Mouse (Mus musculus) left cerebral cortex, postnatal 25 days (tissue): Measurements from ENCODE around the gene Lce3f. TPM values are rescaled to one million over a fixed set of nuclear protein-coding genes. Genes with fewer than 3 reads are reported as not detected.

ENCODE experiments used
- DNase-seq, 2 experiments: peaks; one replicate each; pipeline ENCODE4 v3.0.0; 2022; ENCODE audit warnings: low spot score in 2 of 2, mixed read lengths in 1 of 2
- intact Hi-C: fragments of 180-260 bp; cut with DNase I; formaldehyde crosslinking; loops from one replicate; pipeline ENCODE4 v1.15.1; 2025
- total RNA-seq, 2 experiments: library from RNA; stranded (reverse); gene quantifications; 2 replicates each; pipeline ENCODE4 v1.2.3; 2021

The Lce3f gene
- not detected for total RNA-seq

DNA sequence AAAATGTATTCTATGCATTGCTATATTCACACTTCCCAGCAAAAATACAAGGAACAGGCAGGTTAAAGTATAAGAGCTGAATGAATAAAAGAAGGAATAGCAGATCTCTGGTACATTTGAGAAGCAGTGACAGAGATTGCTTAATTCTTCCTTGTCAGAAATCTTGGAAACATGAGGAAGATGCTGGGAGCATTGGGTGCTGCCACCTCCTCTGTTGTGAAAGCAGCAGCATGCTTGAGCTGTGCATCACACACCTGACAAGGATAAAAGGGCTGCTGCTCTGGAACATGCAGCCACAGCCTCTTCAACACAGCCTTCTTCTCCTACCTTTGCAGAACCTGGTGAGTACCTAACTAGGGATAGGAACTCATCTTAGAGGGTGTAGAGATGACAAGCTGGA is at the start of gene Lce3f:
Gene Lce3f (plus strand): TSS at position 301 of the 400 bp plus-strand sequence.
- DNase-seq: no peak
- intact Hi-C loops: no loop called here

DNA sequence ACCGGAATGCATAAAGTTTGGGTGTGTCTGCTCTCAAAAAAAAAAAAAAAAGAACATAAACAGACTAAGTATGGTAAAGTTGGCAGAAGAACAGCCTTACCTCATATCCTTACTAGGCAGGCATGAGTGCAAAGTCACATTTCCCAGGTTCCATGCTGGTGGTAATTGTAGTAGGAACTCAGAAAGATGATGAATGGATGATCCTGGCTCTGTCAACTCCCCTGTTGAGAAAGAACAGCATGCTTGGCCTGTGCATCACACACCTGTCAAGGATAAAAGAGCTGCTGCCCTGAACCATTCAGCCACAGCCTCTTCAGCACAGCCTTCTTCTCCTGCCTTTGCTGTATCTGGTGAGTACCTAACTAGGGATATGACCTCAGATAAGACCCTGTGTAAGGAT is 47.8 kb upstream of the Lce3f start, which contains the start of gene Lce3c:
Gene Lce3c (plus strand): TSS at position 301 of the 400 bp plus-strand sequence.
- intact Hi-C loops: no loop called here
- no peak for DNase-seq

DNA sequence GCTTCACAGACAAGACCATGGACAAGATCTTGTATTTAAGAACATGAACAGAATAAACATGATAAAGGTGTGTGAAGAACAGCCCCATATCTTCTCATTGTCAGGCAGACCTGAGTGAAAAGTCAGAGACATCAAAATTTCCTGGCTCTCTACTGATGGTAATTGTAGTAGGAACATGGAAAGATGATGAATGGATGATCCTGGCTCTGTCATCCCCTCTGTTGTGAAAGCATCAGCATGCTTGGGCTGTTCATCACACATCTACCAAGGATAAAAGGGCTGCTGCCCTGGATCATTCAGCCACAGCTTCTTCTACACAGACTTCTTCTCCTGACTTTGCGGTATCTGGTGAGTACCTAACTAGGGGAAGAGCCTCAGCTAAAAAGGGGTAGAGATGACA is 34.9 kb upstream of the Lce3f start, which contains the start of gene Lce3d:
Gene Lce3d (plus strand): TSS at position 301 of the 400 bp plus-strand sequence.
- DNase-seq: no peak
- intact Hi-C loops: no loop called here

DNA sequence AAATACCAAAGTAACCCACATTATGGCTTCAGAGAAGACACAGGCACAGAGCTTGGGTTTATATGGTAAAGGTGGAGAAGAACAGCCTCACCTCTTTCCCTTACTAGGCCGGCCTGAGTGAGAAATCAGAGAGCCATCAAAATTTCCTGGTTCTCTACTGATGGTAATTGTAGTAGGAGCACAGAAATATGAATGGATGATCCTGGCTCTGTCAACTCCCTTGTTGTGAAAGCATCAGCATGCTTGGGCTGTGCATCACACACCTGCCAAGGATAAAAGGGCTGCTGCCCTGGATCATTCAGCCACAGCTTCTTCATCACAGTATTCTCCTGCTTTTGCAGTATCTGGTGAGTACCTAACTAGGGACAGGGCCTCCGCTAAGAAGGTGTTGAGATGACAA is 25.3 kb upstream of the Lce3f start, which contains the start of gene Lce3e:
Gene Lce3e (plus strand): TSS at position 301 of the 400 bp plus-strand sequence.
- no peak for DNase-seq
- intact Hi-C loops: no loop called here

DNA sequence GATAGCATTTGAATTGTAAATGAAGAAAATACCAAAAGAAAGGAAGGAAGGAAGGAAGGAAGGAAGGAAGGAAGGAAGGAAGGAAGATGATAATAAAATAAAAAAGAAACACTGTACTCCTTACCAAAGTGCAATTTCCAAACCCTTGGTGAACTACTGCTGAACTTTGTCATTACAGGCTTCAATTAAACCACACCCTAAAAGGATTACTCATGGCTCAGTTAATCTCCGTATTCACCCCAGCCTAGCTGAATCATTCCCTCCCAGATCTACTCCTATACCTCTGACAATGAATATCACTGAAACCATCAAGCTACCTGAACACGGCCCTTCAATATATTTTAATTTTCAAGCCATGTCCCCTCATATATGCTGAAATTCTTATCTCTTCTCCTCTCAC is 13.5 kb upstream of the Lce3f start:
- DNase-seq: no peak
- intact Hi-C loops: no loop called here

DNA sequence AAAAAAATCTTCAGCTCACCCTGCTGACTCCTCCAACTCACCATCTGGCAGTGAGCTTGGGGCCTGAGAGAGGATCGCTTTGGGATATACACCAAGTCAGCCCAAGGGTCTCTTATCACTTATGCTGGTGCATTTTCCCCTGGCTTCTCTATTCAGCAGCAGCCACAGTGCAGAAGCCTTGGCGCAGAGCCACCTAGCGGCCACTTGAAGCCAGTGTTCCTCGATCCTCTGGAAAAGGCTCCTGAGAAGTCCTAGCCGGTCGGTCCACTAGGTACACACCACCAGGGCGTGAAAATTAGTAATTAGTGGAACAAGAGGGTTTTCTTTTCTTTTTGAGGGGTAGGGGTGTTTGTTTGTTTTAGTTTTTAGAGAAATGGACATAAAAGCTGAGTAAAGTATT is 6.7 kb downstream of the Lce3f start:
- intact Hi-C loops: no loop called here

DNA sequence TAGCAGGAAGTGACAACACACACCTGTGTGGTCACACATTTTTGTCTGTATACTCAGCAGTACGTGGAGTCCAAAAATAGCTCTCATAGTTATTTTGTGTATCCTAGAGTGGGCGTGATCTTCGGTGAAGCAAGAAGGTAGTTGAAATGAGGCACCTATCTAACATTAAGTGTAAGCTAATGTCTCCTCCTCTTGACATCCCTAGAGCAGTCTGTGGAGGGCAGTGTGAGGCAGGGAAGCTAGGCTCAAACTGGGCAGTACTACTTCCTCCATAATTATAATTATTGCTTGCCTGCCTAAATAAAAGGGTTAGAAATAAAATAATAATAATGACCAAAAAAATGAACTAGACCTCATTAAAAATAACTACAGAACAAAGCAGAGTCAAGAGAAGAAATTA is 8.6 kb downstream of the Lce3f start:
- intact Hi-C loops: no loop called here
- no peak for DNase-seq

More for the DNA sequence above, 6.7 kb downstream of the Lce3f start:
- peak; percentile 72 to 84 for DNase-seq

DNA sequence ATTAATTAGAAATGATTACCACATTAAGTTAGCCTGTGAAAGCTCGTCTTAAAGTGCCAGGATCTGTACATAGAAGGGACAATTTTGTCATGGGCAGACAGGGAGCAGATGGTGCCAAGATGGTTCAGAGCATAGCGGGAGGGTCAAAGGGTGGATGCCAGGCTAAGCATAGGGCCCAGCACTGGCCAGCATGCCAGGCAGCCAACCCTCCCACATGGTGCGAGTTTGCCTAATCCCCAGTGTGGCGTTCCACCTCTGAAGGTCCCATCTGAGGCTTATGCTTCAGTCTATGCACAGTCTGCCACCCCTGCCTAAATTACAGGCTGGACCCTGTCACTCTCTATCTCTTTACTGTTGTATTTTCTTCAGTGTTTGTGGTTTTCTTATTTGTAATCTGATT is 10.8 kb downstream of the Lce3f start:
- no peak for DNase-seq
- intact Hi-C loops: no loop called here

DNA sequence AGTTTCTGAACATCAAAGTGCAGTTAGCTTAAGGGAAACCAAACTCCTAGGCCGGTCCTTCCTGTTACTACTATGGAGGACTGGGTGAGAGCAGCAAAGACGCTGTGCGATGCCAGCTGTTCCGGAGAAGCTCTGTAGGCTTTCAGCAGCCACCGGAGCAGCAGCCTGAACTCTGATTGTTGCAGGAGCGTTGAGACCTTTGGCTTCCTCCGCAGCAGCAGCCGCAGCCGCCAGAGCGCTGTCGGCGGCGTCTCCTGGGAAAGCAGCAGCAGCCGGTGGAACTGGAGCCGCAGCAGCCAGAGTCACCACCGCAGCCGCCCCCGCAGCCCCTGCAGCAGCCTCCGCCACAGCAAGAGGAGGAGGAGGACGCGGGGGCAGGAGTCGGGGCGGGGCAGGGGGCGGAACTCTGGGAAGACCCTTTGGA is 22.4 kb downstream of the Lce3f start:
- intact Hi-C loops: no loop called here
- peak; percentile 54 to 62 for DNase-seq

DNA sequence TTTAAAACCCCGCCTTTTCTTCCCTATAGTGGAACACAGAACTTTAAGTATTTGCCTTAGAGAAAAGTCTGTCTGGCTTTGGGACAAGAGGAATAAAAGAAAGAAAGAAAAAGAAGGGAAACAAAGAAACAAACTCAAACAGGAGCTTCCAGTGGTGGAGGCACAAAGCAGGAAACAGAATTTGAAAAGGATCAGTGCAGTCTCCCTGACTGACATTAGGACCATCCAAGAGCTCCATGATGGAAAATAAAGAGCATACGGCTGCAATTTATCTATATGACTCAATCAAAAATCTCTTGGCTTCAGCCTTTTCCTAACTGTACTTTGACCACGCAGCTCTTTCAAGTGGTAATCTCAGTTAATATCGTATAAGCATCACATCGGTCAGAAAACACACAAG is 22.8 kb downstream of the Lce3f start:
- intact Hi-C loops: no loop called here
- no peak for DNase-seq

DNA sequence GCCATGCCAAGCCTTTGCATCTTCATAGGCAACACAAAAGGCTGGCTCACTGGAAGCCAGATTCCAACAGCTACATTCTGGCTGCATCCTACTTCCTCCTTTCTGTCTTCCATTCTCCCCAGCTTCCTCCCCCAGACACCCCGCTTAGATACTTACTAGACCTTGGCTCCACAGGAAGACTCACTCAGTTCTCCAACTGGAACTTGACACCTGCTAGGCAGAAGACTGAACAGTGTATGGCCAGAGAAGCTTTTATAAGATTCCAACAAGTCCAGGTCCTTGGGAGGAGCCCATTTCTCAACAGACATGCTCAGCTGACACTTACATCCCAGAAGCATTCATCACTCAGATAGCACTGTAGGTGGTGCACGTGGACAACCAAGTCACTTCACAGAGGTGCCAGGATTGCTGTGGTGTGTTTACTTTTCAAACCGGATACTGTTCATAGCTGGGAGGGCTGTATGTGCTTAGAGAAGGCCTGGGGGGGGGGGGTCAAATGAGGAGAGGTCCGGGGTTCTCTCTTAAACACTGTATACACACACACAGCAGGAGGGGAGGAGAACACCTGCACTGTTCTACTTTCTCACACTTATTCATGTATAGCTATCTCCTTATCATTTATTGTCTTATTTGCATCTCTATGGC is 23.6 kb downstream of the Lce3f start, which contains the start of gene Crct1:
Gene Crct1 (minus strand): TSS at position 228 of the 645 bp plus-strand sequence.
- intact Hi-C loops: no loop called here
- DNase-seq: no peak

DNA sequence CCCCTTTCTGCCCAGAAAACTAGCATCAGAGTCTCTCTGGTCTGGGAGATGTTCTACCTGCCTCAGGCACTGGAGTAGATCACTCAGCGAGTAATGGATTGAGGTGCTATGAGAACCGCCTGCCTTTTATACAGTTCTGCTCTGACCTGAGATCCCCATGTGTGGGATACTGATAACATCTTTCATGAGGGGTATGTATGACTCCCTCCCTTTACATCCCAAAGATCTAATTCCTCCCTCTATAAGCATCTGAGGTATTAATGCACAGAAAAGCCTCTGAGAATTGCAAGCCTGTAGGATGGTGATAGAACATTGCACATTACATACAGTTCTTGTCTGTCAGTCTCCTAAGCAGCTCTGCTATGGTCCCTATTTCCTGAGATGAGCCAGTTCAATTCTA is 26.9 kb downstream of the Lce3f start, which contains the start of gene Lce1m:
Gene Lce1m (minus strand): TSS at position 101 of the 400 bp plus-strand sequence.
- intact Hi-C loops: no loop called here
- no peak for DNase-seq

DNA sequence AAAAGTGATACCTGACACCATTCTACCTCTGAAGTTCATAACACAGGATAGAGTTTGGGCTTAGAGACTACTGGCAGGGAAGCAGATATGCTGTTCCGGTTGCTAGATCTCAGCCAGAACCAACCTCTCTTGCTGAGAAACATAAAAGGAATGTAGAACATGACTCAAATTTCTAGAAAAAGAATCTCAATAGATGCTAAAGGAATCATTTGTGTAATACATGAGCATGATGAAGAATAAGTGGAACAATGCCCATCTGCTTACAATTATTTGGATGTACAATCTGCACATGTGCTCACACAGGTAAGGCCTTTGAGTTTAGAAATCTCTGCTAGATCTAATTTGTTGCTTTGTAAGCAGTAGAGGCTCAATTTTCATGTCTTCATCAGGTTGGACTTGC is 29.1 kb downstream of the Lce3f start:
- DNase-seq: no peak
- intact Hi-C loops: no loop called here

DNA sequence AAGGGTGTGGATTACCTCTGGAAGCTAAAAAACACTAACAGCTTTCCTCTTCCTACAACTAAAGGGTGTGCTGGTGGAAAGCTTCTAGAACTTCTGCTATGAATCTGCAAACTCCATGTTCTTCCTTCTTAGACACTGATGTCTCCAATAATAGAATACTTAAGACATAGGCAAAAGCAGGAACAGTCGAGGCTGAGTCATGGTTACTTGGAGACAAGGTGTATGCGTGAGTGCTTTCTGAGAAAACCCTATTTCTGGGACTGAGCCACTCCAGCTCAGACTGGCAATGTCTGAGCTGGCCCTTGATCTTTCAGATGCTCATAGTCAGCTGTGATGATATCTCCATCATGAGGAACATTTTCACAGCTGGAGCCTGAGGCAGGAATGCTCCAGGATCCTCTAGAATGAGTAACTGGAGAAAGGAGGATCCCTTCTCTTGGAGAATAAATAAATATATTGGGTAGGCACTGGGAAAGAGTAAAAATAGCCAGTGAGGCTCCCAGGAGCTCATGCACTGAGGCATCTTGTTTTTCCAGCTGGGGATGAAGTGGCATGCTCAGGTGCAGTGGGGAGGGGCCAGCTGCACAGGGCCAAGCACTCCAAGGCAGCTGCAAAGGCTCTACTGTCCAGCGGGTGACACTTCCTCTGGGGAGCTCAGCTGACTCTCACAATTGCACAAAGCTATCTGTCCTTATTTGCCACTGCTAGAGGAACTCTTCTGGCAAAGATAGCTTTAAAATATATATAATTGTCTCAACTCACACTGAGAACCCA is 31.6 kb downstream of the Lce3f start:
- intact Hi-C loops: no loop called here
- peak; percentile 17 to 70 for DNase-seq

DNA sequence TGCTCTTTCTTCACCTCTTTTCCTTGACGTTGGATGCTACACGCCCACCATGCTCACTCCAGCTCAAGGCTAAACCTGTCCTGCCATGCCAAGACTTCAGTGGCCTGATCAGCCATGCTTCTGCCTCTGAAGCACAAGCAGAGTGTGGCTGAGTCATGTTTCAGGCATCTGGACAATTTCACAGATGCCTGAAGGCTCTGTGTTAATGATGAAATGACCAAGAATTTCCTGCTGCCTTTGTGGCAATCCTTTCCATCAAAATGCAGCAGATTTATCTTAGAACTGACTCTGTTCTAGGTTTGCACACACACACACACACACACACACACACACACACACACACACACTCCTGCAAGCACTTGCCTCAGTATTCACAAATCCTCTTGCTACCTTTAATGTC is 33.5 kb downstream of the Lce3f start:
- intact Hi-C loops: no loop called here
- no peak for DNase-seq

DNA sequence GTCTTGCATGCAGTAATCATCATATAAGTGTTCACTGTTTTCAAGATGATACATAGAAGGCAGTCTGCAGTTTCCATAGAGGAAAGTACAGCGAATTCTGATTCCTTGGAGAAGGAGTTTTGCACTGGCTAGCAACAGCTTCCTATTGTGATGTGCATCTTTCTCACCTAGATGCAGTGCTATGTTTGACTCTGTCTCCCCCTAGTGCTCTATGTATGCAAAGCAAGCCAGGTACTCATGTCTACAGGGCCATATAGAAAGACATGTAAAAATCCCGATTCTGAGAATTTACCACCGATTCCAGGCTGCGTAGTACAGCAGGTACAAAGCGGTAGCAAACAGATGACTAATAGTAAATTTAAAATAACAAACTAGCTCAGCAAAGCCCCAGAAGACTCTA is 39.4 kb downstream of the Lce3f start:
- DNase-seq: peak; percentile 62 to 77
- intact Hi-C loops: loop anchor here (2.0 to 10.0 kb wide), 2 partner anchors 125 to 887 kb away; partner anchors contain the start of gene Lelp1

Other genes with a start within 250 kb of the Lce3f start
- not detected for gene Lce1g, start 239.9 kb upstream of the Lce3f start, total RNA-seq
- gene Lce1h, start 227.2 kb upstream of the Lce3f start, total RNA-seq: not detected
- not detected for gene Lce1i, start 213.3 kb upstream of the Lce3f start, total RNA-seq
- not detected for gene Lce1j, start 201.7 kb upstream of the Lce3f start, total RNA-seq
- gene Lce1k, start 184.3 kb upstream of the Lce3f start, total RNA-seq: not detected
- not detected for gene Kprp, start 165.0 kb upstream of the Lce3f start, total RNA-seq
- gene Lce1l, start 140.9 kb upstream of the Lce3f start, total RNA-seq: not detected
- gene 2310050C09Rik, start 122.0 kb upstream of the Lce3f start, total RNA-seq: not detected
- gene Lce3a, start 66.0 kb upstream of the Lce3f start, total RNA-seq: not detected
- not detected for gene Lce3b, start 59.2 kb upstream of the Lce3f start, total RNA-seq
- not detected for gene Lce3c, start 47.7 kb upstream of the Lce3f start, total RNA-seq
- gene Lce3d, start 34.8 kb upstream of the Lce3f start, total RNA-seq: not detected
- gene Lce3e, start 25.2 kb upstream of the Lce3f start, total RNA-seq: not detected
- gene Crct1, start 23.5 kb downstream of the Lce3f start, total RNA-seq: under 1 TPM in 1 of 2 experiments, not detected in 1; 0.60 TPM
- not detected for gene Lce1m, start 26.8 kb downstream of the Lce3f start, total RNA-seq
- gene Gm4858, start 76.6 kb downstream of the Lce3f start, total RNA-seq: not detected
- not detected for gene Crnn, start 152.6 kb downstream of the Lce3f start, total RNA-seq
- not detected for gene Flg2, start 205.1 kb downstream of the Lce3f start, total RNA-seq